Mouse (Mus musculus): ENCODE measurements at regions not wholly inside any gene's neighbourhood (a gene's known extent, or its start where the extent isn't known, plus 50 kb on each side); places are given as distances from the start of the nearest gene placed in this dataset.

DNA sequence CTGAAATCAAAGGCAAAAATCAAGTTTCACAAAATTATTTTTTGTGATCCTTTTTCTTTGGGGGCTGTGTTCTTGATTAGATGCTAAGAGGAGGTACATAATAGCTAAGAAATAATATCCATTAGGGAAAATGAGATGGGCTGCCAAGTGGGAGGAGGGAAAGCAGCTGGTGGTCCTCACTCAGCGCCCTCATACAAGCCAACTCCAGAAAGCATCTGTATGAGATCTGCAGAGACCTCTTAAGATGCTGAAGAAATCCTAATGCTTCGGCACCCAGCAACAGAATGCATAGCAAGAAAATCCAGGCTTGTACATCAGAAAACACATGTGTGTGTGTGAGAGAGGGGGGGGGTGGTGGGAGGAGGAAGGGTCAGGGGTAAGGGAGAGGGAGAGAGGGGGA lies 58.8 kb upstream of the Gria1 start:
- TF ChIP-seq CTCF (IDR thresholded peaks at IDR 0.05; ENCODE audit: borderline replicate concordance, extremely low read depth, insufficient read depth, insufficient read length) (no peak), POLR2A (IDR thresholded peaks at IDR 0.05; ENCODE audit: borderline replicate concordance, extremely low read depth, insufficient read depth, insufficient read length, poor library complexity, severe bottlenecking) (no peak)

Data from brain, embryonic 14.5 days (tissue).